Mouse (Mus musculus) C2C12 (cell line): ENCODE data around the gene Tdrd6.

ENCODE experiments used
- CTCF ChIP-seq: IDR thresholded peaks from one replicate; pipeline ENCODE4 v1.5.1; 2011; ENCODE audit not compliant: control insufficient read depth, insufficient read depth, insufficient read length
- MAX ChIP-seq: IDR thresholded peaks from one replicate; pipeline ENCODE4 v1.6.1; 2011; ENCODE audit warnings: mild to moderate bottlenecking, control low read depth
- MYOD1 ChIP-seq: IDR thresholded peaks from one replicate; pipeline ENCODE4 v1.6.1; 2011; ENCODE audit warnings: low read depth; ENCODE audit not compliant: control insufficient read depth, insufficient read length
- USF1 ChIP-seq: IDR thresholded peaks from one replicate; pipeline ENCODE4 v1.6.1; 2011; ENCODE audit warnings: low read depth, mild to moderate bottlenecking, control low read depth, moderate library complexity

DNA sequence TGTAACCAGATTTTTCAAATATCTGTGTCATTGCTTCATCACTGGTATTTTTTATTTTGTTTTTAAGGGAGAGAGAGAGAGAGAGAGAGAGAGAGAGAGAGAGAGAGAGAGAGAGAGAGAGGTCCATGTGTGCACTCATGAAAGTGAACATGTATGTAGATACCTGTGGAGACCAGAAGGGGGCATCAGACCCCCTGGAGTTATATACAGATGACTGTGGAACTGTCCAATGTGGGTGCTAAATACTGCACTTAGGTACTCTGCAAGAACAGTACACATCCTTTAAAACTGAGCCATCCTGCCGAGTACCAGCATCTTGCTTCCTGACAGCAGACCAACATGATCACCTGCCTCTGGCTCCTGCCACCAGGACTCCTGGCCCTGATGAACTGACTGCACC, 46.1 kb upstream of the Tdrd6 start:
- TF ChIP-seq CTCF (no peak), USF1 (no peak), MAX (no peak), MYOD1 (no peak)
